Mouse (Mus musculus) erythroid progenitor cell, adult 5-6 weeks (primary cell): ENCODE measurements at regions not wholly inside any gene's neighbourhood (a gene's known extent, or its start where the extent isn't known, plus 50 kb on each side); places are given as distances from the start of the nearest gene placed in this dataset.
"Not testable (repeated sequence)": the region's sequence is repeated elsewhere in the genome, so short reads cannot be mapped to it uniquely, and the experiment has no call there.

Experiments used
- ATAC-seq: replicated peaks from 2 replicates; pipeline ENCODE4 v1.8.0; 2016; ENCODE audit warnings: moderate number of reproducible peaks, mild to moderate bottlenecking, moderate TSS enrichment, inconsistent platforms; ENCODE audit not compliant: poor library complexity, low FRiP score, severe bottlenecking

GRCm38 (mm10) chr1:128535537-128536150 lies 56.4 kb downstream of the Cxcr4 start:
- ATAC-seq: no peak

GRCm38 (mm10) chr1:128532632-128533031 lies 59.5 kb downstream of the Cxcr4 start:
- no peak for ATAC-seq

- 0 out of 2 replicates have a peak, but pooled peaks have one; percentile 19 for ATAC-seq
Observed at GRCm38 (mm10) chr1:128529808-128530545, 62.1 kb downstream of the Cxcr4 start.

- no peak for ATAC-seq
Observed at GRCm38 (mm10) chr1:128519234-128519633, 72.9 kb downstream of the Cxcr4 start.

GRCm38 (mm10) chr1:128518514-128518913 lies 73.6 kb downstream of the Cxcr4 start:
- ATAC-seq: no peak

- ATAC-seq: no peak
Observed at GRCm38 (mm10) chr1:128517351-128517750, 74.7 kb downstream of the Cxcr4 start.

GRCm38 (mm10) chr1:128514327-128514726 lies 77.8 kb downstream of the Cxcr4 start:
- ATAC-seq: no peak

- ATAC-seq: no peak
Observed at GRCm38 (mm10) chr1:128513911-128514310, 78.2 kb downstream of the Cxcr4 start.

- no peak for ATAC-seq
Observed at GRCm38 (mm10) chr1:128513153-128513552, 78.9 kb downstream of the Cxcr4 start.

GRCm38 (mm10) chr1:128508816-128509461 lies 83.2 kb downstream of the Cxcr4 start:
- no peak for ATAC-seq

- ATAC-seq: no peak
Observed at GRCm38 (mm10) chr1:128506551-128507313, 85.4 kb downstream of the Cxcr4 start.

GRCm38 (mm10) chr1:128504371-128504770 lies 87.2 kb upstream of the Dars start:
- no peak for ATAC-seq

- no peak for ATAC-seq
Observed at GRCm38 (mm10) chr1:128498042-128498772, 81.0 kb upstream of the Dars start.

- no peak for ATAC-seq
Observed at GRCm38 (mm10) chr1:128492251-128492650, 75.1 kb upstream of the Dars start.

GRCm38 (mm10) chr1:128487181-128487580 lies 70.0 kb upstream of the Dars start:
- ATAC-seq: not testable (repeated sequence)

- ATAC-seq: no peak
Observed at GRCm38 (mm10) chr1:128478376-128478775, 61.2 kb upstream of the Dars start.

- 0 out of 2 replicates have a peak, but pooled peaks have one; percentile 35 for ATAC-seq
Observed at GRCm38 (mm10) chr1:128477653-128478052, 60.5 kb upstream of the Dars start.

GRCm38 (mm10) chr1:128472713-128473230 lies 55.6 kb upstream of the Dars start:
- no peak for ATAC-seq

- ATAC-seq: no peak
Observed at GRCm38 (mm10) chr1:128472022-128472712, 55.0 kb upstream of the Dars start.
